Mouse (Mus musculus) c-Kit-positive CD71-positive TER-119-negative erythroid progenitor cells, embryonic 14.5 days (primary cell): ENCODE measurements around the gene Irf2.

Experiments used
- DNase-seq: peaks from one replicate; pipeline ENCODE4 v3.0.0-alpha.2; 2013; ENCODE audit warnings: low read depth

Gene Irf2

GRCm38 (mm10) chr8:46802009-46802408, 62.5 kb downstream of the Irf2 start:
- no peak for DNase-seq

DNA sequence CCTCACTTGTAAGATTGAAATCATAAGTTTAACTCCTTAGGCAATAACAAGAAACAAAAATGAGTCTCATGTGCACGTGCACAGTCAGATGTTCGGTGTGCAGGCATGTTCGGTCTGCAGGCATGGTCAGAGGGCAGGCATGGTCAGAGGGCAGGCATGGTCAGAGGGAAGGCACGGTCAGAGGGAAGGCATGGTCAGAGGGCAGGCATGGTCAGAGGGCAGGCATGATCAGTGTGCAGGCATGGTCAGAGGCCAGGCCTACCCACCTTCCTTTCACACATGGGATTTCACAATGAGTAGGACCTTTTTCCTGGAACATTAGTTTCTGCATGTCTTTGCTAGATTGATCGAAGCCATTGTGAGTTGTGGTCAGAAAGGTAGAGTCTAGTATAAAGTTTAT, 65.2 kb downstream of the Irf2 start:
- DNase-seq = no peak

GRCm38 (mm10) chr8:46811021-46811622, 71.6 kb downstream of the Irf2 start:
- no peak for DNase-seq

DNA sequence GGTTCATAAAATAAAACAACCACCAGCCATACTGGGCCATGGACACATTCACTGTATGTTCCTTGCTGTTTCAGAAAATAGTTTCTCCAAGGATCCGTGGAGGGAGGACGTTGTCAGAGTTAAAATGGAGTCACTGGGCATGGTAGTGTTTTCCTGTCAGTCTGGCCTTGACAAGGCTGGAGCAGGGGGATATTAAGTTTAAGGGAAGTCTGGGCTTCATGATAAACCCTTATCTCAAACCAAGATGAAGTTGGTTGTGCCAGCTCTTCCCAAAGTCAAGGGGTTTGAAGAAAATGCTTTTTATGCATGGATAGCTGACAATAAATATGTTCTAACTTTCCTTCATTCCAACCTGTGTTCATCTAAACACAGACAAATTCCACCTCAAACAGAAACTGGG, 72.4 kb downstream of the Irf2 start:
- no peak for DNase-seq

GRCm38 (mm10) chr8:46812966-46813365, 73.4 kb downstream of the Irf2 start:
- DNase-seq = no peak

DNA sequence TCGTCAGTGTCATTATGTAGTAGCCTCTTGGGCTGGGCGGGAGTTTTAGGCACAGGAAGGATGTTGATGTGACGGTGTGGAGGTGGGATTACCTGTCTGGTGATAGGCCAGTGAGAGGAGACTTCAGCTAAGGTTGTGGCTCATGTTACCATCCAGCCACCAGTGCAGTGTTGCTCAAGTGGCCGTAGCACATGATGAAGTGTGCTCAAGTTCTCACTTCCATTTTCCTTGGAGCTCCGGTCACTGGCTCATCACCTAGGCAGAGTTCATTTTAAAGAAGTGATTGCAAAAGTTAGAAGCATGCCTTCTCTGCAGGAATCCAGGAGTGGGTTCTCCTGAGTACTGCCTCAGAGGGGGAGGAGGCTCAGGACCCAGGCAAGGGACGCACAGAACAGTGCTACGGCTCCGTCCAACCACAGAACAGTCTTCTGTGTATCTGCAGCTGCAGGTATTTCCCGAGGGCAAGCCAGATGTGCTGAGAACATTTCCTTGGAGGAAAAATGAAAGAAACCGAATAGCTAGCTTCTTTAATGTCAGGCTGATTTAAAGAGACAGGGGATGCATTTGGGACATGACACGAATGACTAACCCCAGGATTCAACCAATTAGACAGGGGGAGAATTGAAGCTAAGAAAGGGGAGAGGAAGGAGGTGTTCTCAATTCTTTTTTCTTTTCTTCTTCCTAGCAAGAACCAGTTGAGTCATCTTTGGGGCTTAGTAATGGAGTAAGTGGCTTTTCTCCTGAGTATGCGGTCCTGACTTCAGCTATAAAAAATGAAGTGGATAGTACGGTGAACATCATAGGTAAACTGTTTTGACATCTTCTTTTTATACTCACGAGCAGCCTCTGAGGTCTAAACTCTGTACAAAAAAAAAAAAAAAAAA, 78.8 kb downstream of the Irf2 start:
- no peak for DNase-seq

DNA sequence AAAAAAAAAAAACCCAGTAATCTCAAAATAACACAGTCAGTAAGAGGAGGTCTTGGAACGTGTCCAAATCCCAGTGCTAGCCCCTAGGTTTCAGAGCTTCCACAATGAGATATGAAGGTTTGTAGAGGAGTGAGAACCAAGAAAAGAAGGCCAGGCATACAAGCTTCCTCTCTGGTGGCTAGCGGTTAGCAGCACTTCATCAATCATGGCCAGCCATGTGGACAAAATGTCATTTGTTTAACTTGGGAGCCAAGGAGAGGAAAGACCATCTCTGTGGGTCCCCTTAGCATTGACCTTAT, 79.4 kb downstream of the Irf2 start:
- DNase-seq = no peak

DNA sequence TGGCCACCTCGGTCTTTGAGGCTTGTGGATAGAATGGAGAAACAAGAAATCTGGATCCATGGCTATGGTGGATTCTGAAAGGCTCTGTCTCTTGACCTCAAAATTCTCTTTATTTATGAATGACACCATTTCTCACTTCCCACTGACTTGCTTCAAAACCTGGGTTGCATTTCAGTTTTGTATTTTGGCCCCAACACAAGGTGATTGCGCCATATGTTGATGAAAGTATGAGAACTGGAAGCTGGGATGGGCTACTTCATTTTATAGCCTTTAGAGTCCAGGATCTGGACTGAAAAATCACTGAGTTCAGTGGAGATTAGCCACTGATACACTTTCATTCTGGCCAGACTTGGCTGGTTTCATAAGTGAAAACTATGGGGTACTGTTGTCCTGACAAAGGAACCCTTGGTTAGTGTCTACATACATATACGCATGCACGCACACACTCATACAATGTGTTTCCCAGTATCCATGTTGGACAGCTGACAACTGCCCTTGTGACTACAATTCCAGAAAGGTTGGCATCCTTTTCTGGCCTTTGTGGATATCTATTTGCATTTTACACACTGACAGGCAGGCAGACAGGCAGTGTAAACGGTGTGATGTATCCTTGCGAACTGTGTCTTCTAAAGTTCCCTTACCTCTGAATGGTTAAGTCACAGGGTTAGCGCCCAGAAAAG, 89.3 kb downstream of the Irf2 start:
- no peak for DNase-seq

DNA sequence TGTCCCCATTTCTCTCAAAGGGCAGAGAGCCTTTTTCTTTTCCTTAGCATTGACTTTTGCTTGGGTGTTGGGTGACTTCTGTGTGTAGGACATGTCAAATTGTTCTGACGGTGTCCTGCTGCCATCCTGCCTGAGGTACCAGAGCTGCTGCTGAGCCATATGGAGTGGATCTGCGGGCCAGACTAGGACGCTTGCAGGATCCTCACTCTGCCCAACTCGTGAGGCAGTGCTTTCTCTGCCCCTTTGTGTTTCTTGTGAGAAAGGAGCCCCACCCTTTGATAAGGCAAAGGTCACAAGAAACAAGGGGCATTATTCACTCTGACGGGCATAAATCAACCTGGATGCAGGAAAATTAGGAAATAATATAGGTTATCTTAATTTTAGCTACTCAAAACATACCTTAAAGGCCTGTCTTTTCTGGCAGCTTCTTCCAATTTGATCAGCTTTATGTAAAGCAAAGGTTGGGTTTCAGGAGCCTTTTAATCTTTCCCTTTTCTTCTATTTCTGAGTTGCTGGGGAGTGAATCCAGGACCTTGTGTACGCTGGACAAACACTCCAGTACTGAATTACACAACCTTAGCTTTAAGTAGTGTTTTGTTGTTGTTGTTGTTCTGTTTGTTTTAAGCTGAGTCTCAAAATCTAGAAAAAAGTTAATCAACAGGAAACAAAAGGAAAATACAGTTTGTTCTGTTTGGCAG, 90.0 kb downstream of the Irf2 start:
- no peak for DNase-seq

DNA sequence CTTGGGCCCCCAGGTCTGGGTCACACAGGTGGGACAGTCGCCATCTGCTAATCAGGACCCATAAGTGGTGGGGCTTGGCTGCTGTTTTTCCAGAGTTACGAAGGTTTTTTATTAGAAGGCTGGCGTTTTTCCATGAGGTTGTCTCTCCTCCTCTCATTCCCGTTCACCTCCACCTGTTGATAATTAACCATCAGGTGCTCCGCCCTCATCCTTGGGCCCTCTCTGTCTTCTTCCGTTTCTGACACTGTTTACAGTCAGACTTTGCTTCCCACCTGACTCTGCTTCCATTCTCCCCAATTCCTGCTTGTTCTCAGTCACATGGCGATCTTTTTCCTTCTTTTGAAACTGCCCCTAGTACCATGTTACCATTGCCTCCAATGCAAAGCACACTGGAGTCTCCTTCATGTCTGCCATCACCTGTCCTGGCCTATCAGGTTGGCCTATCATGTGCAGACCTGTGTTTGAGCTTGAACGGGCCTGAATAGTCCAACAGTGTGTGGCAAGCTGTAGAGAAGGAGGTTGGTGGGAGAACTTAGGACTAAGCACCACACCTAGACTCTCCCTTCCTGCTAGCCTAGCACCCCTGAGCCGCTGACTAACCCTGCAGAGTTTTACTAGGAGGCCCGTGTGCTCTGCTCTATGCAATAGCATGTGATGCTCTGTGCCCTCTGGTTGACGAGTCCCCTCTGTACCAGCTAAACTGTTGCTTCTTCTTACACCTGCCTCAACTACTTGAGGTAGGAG, 90.8 kb downstream of the Irf2 start:
- no peak for DNase-seq

- DNase-seq = no peak
Observed at GRCm38 (mm10) chr8:46831916-46832315, 92.4 kb downstream of the Irf2 start.

DNA sequence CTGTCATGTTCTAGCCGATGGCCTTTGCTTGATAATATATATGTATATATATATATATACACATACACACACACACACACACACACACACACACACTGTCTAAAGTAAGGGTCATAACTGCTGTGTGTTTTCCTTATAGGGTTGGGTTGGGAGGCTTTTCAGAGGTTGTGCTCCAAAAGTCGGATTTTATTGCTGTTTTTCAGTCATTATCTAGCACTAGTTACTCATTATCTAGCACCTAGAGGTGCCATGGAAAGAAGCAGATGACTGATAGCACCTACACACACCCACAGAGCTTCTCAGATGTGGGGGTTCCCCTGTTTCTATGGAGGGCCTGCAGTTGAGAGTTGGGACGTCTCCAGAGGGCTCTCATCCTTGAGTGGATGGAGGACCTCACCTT, 92.9 kb downstream of the Irf2 start:
- no peak for DNase-seq

- DNase-seq = no peak
Observed at GRCm38 (mm10) chr8:46833763-46834162, 94.2 kb downstream of the Irf2 start.

GRCm38 (mm10) chr8:46834440-46834839, 94.9 kb downstream of the Irf2 start:
- DNase-seq = no peak

GRCm38 (mm10) chr8:46836011-46836652, 96.6 kb downstream of the Irf2 start:
- no peak for DNase-seq

DNA sequence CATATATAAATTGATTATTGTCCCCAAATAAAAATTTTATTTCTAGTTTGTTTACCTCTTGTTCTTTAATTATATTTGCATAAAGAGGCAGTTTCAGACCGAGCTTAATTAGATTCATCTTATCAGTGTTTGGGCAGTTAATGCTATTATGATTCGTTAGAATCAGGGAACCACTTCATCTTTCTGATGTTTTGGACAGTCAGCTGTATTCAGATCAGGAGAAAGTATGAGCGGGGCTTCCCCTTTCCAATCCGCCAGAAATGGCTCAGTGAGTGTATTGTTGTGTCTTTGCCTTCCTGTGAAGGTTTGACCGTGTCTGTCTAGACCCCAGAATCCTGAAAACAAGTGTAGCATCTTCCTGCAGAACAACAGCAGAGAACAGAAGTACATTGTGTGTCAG, 97.4 kb downstream of the Irf2 start:
- DNase-seq = no peak

- DNase-seq = no peak
Observed at GRCm38 (mm10) chr8:46838052-46838451, 98.5 kb downstream of the Irf2 start.

- DNase-seq = no peak
Observed at GRCm38 (mm10) chr8:46840390-46840789, 100.9 kb downstream of the Irf2 start.

GRCm38 (mm10) chr8:46840791-46841190, 101.3 kb downstream of the Irf2 start:
- DNase-seq = no peak

GRCm38 (mm10) chr8:46842676-46843181, 103.2 kb downstream of the Irf2 start:
- no peak for DNase-seq

- no peak for DNase-seq
Observed at GRCm38 (mm10) chr8:46843855-46844254, 104.3 kb downstream of the Irf2 start.
